Mouse (Mus musculus) liver, embryonic 16.5 days (tissue): ENCODE measurements around the gene Lias. TPM values are rescaled to one million over a fixed set of nuclear protein-coding genes. Genes with fewer than 3 reads are reported as not detected.

Experiments used
- ATAC-seq: fragments of 200-750 bp; cut with Nextera tagmentation; 2 replicates; pipeline ENCODE4 v1.8.0; 2017; ENCODE audit warnings: low read depth, mild to moderate bottlenecking, moderate number of reproducible peaks, moderate library complexity
- H3K27ac ChIP-seq: fragments of 300-500 bp; sonication (generic); 2 replicates; pipeline ENCODE4 v1.5.1; 2014; ENCODE audit warnings: mild to moderate bottlenecking, low read length
- H3K27me3 ChIP-seq: fragments of 300-500 bp; sonication (generic); 2 replicates; pipeline ENCODE4 v1.6.1; 2014; ENCODE audit warnings: low read depth, low read length, mixed read lengths; ENCODE audit not compliant: control insufficient read depth, insufficient read depth
- H3K36me3 ChIP-seq: fragments of 300-500 bp; sonication (generic); 2 replicates; pipeline ENCODE4 v1.6.1; 2014; ENCODE audit warnings: mild to moderate bottlenecking; ENCODE audit not compliant: control insufficient read depth, insufficient read depth
- H3K4me1 ChIP-seq: fragments of 300-500 bp; sonication (generic); 2 replicates; pipeline ENCODE4 v1.6.1; 2014; ENCODE audit warnings: low read depth, low read length, mixed read lengths; ENCODE audit not compliant: control insufficient read depth
- H3K4me2 ChIP-seq: fragments of 300-500 bp; sonication (generic); 2 replicates; pipeline ENCODE4 v1.6.1; 2014; ENCODE audit warnings: low read depth, low read length, mixed read lengths
- H3K4me3 ChIP-seq: fragments of 300-500 bp; sonication (generic); 2 replicates; pipeline ENCODE4 v1.5.1; 2014; ENCODE audit warnings: low read depth, mild to moderate bottlenecking, low read length
- H3K9ac ChIP-seq: fragments of 300-500 bp; sonication (generic); 2 replicates; pipeline ENCODE4 v1.6.1; 2014; ENCODE audit warnings: low read depth, low read length
- H3K9me3 ChIP-seq: fragments of 300-500 bp; sonication (generic); replicated peaks from 2 replicates; pipeline ENCODE4 v1.6.1; 2016; ENCODE audit warnings: low read length; ENCODE audit not compliant: control insufficient read depth
- WGBS: fragments of 180-500 bp; shearing (Covaris S2); extraction: QIAGEN DNeasy Blood & Tissue Kit; methylation state at CpG from one replicate; pipeline ENCODE4 v1.1.7; 2014; ENCODE audit not compliant: insufficient replicate concordance; 5-methylcytosine and 5-hydroxymethylcytosine counted together
- polyA plus RNA-seq: library from polyadenylated mRNA; unstranded; fragments of >200 nt; fragmentation: Nextera tagmentation; extraction: Ambion mirVana; gene quantifications from 2 replicates; pipeline ENCODE4 v1.2.1, GENCODE M21; 2015

The Lias gene
- polyA plus RNA-seq, result 28.2 and 35.1 TPM in 2 replicates

- H3K9ac ChIP-seq, result peak within 1 kb of the TSS; percentile 99
- peaks cover 30% of the 10 kb centered on the region for H3K36me3 ChIP-seq
- peak within 1 kb of the TSS; percentile 98 for H3K4me3 ChIP-seq
- H3K4me1 ChIP-seq, result peaks cover 14% of the 10 kb centered on the region
- H3K27me3 ChIP-seq, result no peaks in the 10 kb centered on the region
- ATAC-seq, result peak; percentile 95
- H3K9me3 ChIP-seq, result no peaks in the 10 kb centered on the region
- peak within 1 kb of the TSS; percentile 89 for H3K4me2 ChIP-seq
- H3K27ac ChIP-seq, result peak within 1 kb of the TSS; percentile 84
- WGBS, result under 1% methylated on average over 83 of the region's 83 CpGs
Measured at GRCm38 (mm10) chr5:65390648-65391644, at the start of gene Lias, which contains the start of gene Rpl9. Gene Lias, plus strand, starts transcription at chr5:65391497. Gene Rpl9, minus strand, starts transcription at chr5:65391444.

- H3K4me2 ChIP-seq, result no peak within 1 kb of the TSS
- H3K4me3 ChIP-seq, result peak within 1 kb of the TSS; percentile 45
- WGBS, result 64% methylated on average over 15 of the region's 15 CpGs
- no peaks in the 10 kb centered on the region for H3K36me3 ChIP-seq
- H3K9me3 ChIP-seq, result no peaks in the 10 kb centered on the region
- H3K4me1 ChIP-seq, result no peaks in the 10 kb centered on the region
- no peaks in the 10 kb centered on the region for H3K27me3 ChIP-seq
- peak within 1 kb of the TSS; percentile 60 for H3K27ac ChIP-seq
- H3K9ac ChIP-seq, result peak within 1 kb of the TSS; percentile 26; the same call in 1 of the 2 replicates
- ATAC-seq, result peak; percentile 75
Measured at GRCm38 (mm10) chr5:65348168-65348567, 43.1 kb upstream of the Lias start, which contains the start of gene Klb. Gene Klb, plus strand, starts transcription at chr5:65348314.

- ATAC-seq, result peak; percentile 68
- Histone ChIP-seq H3K9ac (no peak overlapping the region), H3K9me3 (no peaks in the 10 kb centered on the region), H3K4me3 (peak overlapping the region; percentile 4), H3K4me1 (no peaks in the 10 kb centered on the region; the same call in 1 of the 2 replicates), H3K27me3 (no peaks in the 10 kb centered on the region), H3K27ac (no peak overlapping the region), H3K36me3 (no peaks in the 10 kb centered on the region), H3K4me2 (peak overlapping the region; percentile 21)
- WGBS, result 49% methylated on average over 10 of the region's 10 CpGs
Measured at GRCm38 (mm10) chr5:65350508-65350907, 40.8 kb upstream of the Lias start.

GRCm38 (mm10) chr5:65354097-65354496 is 37.2 kb upstream of the Lias start:
- Histone ChIP-seq H3K4me1 (no peaks in the 10 kb centered on the region; the same call in none of the 2 replicates), H3K27ac (peak overlapping the region; percentile 69; the same call in 1 of the 2 replicates), H3K9me3 (no peaks in the 10 kb centered on the region), H3K4me2 (no peak overlapping the region), H3K4me3 (no peak overlapping the region), H3K27me3 (no peaks in the 10 kb centered on the region), H3K36me3 (no peaks in the 10 kb centered on the region), H3K9ac (no peak overlapping the region)
- peak; percentile 61 for ATAC-seq
- WGBS, result 18% methylated on average over 3 of the region's 3 CpGs

GRCm38 (mm10) chr5:65354985-65355384 is 36.3 kb upstream of the Lias start:
- Histone ChIP-seq H3K36me3 (no peaks in the 10 kb centered on the region), H3K4me1 (no peaks in the 10 kb centered on the region; the same call in none of the 2 replicates), H3K4me2 (no peak overlapping the region), H3K27ac (no peak overlapping the region), H3K27me3 (no peaks in the 10 kb centered on the region), H3K9me3 (no peaks in the 10 kb centered on the region), H3K4me3 (no peak overlapping the region), H3K9ac (no peak overlapping the region)
- 66% methylated on average over 5 of the region's 5 CpGs for WGBS
- no peak for ATAC-seq

- Histone ChIP-seq H3K4me3 (no peak overlapping the region), H3K4me2 (0 out of 2 replicates have a peak overlapping the region, but pooled peaks have one; percentile 4), H3K9ac (no peak overlapping the region), H3K4me1 (no peaks in the 10 kb centered on the region; the same call in none of the 2 replicates), H3K36me3 (no peaks in the 10 kb centered on the region), H3K27me3 (no peaks in the 10 kb centered on the region), H3K9me3 (no peaks in the 10 kb centered on the region), H3K27ac (peak overlapping the region; percentile 63)
- 49% methylated on average over 6 of the region's 6 CpGs for WGBS
- ATAC-seq, result peak; percentile 89
Measured at GRCm38 (mm10) chr5:65356851-65357250, 34.4 kb upstream of the Lias start.

GRCm38 (mm10) chr5:65357771-65358170 is 33.5 kb upstream of the Lias start:
- no peak overlapping the region for H3K4me3 ChIP-seq
- no peaks in the 10 kb centered on the region; the same call in none of the 2 replicates for H3K4me1 ChIP-seq
- WGBS, result 45% methylated on average over 3 of the region's 3 CpGs
- 0 out of 2 replicates have a peak overlapping the region, but pooled peaks have one; percentile 57 for H3K27ac ChIP-seq
- no peaks in the 10 kb centered on the region for H3K27me3 ChIP-seq
- H3K4me2 ChIP-seq, result no peak overlapping the region; the same call in 1 of the 2 replicates
- no peaks in the 10 kb centered on the region for H3K9me3 ChIP-seq
- H3K36me3 ChIP-seq, result no peaks in the 10 kb centered on the region
- no peak for ATAC-seq
- H3K9ac ChIP-seq, result no peak overlapping the region

- WGBS, result 55% methylated on average over 11 of the region's 11 CpGs
- 0 out of 2 replicates have a peak overlapping the region, but pooled peaks have one; percentile 11 for H3K27ac ChIP-seq
- no peaks in the 10 kb centered on the region for H3K9me3 ChIP-seq
- no peaks in the 10 kb centered on the region for H3K4me1 ChIP-seq
- H3K36me3 ChIP-seq, result no peaks in the 10 kb centered on the region
- peak; percentile 83 for ATAC-seq
- peak overlapping the region; percentile 18; the same call in 1 of the 2 replicates for H3K4me2 ChIP-seq
- no peak overlapping the region for H3K4me3 ChIP-seq
- H3K27me3 ChIP-seq, result no peaks in the 10 kb centered on the region
- no peak overlapping the region for H3K9ac ChIP-seq
Measured at GRCm38 (mm10) chr5:65367837-65368236, 23.5 kb upstream of the Lias start.
